Mouse (Mus musculus) embryonic facial prominence, embryonic 15.5 days (tissue): Measurements from ENCODE around the gene Tspan5. TPM values are rescaled to one million over a fixed set of nuclear protein-coding genes. Genes with fewer than 3 reads are reported as not detected.
A peak's percentile ranks its signal among the peaks of the same experiment; 100 is the strongest.

ENCODE experiments used
- ATAC-seq: fragments of 200-750 bp; cut with Nextera tagmentation; 2 replicates; pipeline ENCODE4 v1.8.0; 2017; ENCODE audit warnings: low read depth, moderate TSS enrichment; ENCODE audit not compliant: insufficient number of reproducible peaks, low FRiP score, low TSS enrichment
- H3K27ac ChIP-seq: fragments of 300-500 bp; sonication (generic); replicated peaks from 2 replicates; pipeline ENCODE4 v1.5.1; 2015; ENCODE audit warnings: mild to moderate bottlenecking, inconsistent platforms
- H3K27me3 ChIP-seq: fragments of 300-500 bp; sonication (generic); 2 replicates; pipeline ENCODE4 v1.6.1; 2015; ENCODE audit warnings: inconsistent platforms
- H3K36me3 ChIP-seq: fragments of 300-500 bp; sonication (generic); 2 replicates; pipeline ENCODE4 v1.6.1; 2015; ENCODE audit warnings: mild to moderate bottlenecking, inconsistent platforms
- H3K4me1 ChIP-seq: fragments of 300-500 bp; sonication (generic); 2 replicates; pipeline ENCODE4 v1.6.1; 2015; ENCODE audit warnings: inconsistent platforms
- H3K4me2 ChIP-seq: fragments of 300-500 bp; sonication (generic); replicated peaks from 2 replicates; pipeline ENCODE4 v1.6.1; 2015; ENCODE audit warnings: mild to moderate bottlenecking, inconsistent platforms
- H3K4me3 ChIP-seq: fragments of 300-500 bp; sonication (generic); replicated peaks from 2 replicates; pipeline ENCODE4 v1.5.1; 2015; ENCODE audit warnings: mild to moderate bottlenecking, inconsistent platforms
- H3K9ac ChIP-seq: fragments of 300-500 bp; sonication (generic); 2 replicates; pipeline ENCODE4 v1.6.1; 2015; ENCODE audit warnings: inconsistent platforms
- H3K9me3 ChIP-seq: fragments of 300-500 bp; sonication (generic); replicated peaks from 2 replicates; pipeline ENCODE4 v1.6.1; 2016; ENCODE audit warnings: inconsistent platforms
- WGBS: fragments of 180-500 bp; shearing (Covaris S2); methylation state at CpG from one replicate; pipeline ENCODE4 v1.1.7; 2015; 5-methylcytosine and 5-hydroxymethylcytosine counted together
- polyA plus RNA-seq: library from polyadenylated mRNA; unstranded; fragments of >200 nt; fragmentation: Nextera tagmentation; extraction: Ambion mirVana; gene quantifications from 2 replicates; pipeline ENCODE4 v1.2.1, GENCODE M21; 2015

Tspan5 gene
- polyA plus RNA-seq, 1 experiment from 2014 or later, result 42.7 TPM

DNA sequence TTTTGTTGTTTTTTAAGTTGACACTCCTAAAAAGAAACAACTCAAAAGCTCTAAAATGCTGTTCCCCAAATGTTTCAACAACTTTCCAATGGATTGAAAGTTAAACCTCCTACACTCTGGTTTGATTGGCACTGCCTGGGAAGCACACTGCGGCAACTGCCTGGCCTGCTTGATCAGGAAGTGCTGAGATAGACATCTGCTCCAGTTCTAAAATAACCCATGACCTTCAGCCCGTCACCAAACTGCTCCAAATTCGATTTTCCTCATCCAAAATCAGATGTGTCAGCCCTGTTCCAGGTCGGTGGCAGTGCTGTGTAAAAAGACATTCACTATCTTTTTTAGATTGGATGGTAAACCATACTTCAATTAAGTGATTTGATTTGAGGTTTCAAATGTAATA, 147.2 kb downstream of the Tspan5 start:
- no peak for ATAC-seq
- WGBS, result 32% methylated on average over 4 of the region's 4 CpGs
- no peaks in the 10 kb centered on the region for H3K27me3 ChIP-seq

DNA sequence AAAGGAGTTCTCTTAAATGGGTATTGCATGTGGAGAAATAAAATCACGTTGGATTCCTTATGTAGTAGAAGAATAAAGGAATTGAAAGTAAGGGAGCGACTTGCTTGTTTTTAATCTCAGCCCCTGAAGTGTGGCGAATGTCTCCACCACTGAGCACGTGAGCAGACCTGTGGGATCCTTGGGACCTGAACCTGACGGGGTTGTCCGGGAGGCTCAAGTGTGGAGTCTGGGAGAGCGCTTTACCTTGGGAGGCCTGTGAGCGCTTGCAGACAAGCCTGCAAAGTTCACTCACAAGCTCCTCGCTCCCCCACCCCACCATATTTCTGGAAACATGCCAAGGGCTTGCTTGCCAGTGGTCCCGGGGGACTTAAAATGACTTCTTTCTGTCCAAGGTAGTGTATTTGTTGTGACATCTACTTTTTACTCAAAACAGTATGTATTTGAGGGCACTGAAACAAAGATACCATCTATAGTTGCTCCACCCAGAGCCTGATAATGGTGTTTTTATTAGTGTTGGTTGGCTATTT, 147.8 kb downstream of the Tspan5 start:
- Histone ChIP-seq H3K9me3 (no peaks in the 10 kb centered on the region), H3K4me2 (no peak overlapping the region), H3K27me3 (no peaks in the 10 kb centered on the region), H3K27ac (0 out of 2 replicates have a peak overlapping the region, but pooled peaks have one; percentile 45), H3K4me3 (no peak overlapping the region), H3K4me1 (peaks cover 10% of the 10 kb centered on the region), H3K9ac (no peak overlapping the region), H3K36me3 (no peaks in the 10 kb centered on the region)
- no peak for ATAC-seq
- 46% methylated on average over 10 of the region's 10 CpGs for WGBS

More for the DNA sequence above, 147.2 kb downstream of the Tspan5 start:
- no peak overlapping the region for H3K4me3 ChIP-seq
- H3K4me2 ChIP-seq, result no peak overlapping the region
- peaks cover 10% of the 10 kb centered on the region for H3K4me1 ChIP-seq
- H3K9me3 ChIP-seq, result no peaks in the 10 kb centered on the region
- H3K27ac ChIP-seq, result no peak overlapping the region
- H3K36me3 ChIP-seq, result no peaks in the 10 kb centered on the region
- H3K9ac ChIP-seq, result no peak overlapping the region

- 59% methylated on average over 5 of the region's 5 CpGs for WGBS
- Histone ChIP-seq H3K4me2 (no peak overlapping the region), H3K36me3 (peaks cover 9% of the 10 kb centered on the region), H3K27ac (no peak overlapping the region), H3K9me3 (no peaks in the 10 kb centered on the region), H3K27me3 (no peaks in the 10 kb centered on the region), H3K4me3 (no peak overlapping the region), H3K9ac (no peak overlapping the region), H3K4me1 (peaks cover 10% of the 10 kb centered on the region)
- no peak for ATAC-seq
These were observed 151.5 kb downstream of the Tspan5 start for GRCm38 (mm10) chr3:138893520-138893919.

- Histone ChIP-seq H3K9me3 (no peaks in the 10 kb centered on the region), H3K27me3 (no peaks in the 10 kb centered on the region), H3K27ac (no peak overlapping the region), H3K36me3 (peaks cover 26% of the 10 kb centered on the region), H3K4me2 (no peak overlapping the region), H3K4me3 (no peak overlapping the region), H3K9ac (no peak overlapping the region), H3K4me1 (no peaks in the 10 kb centered on the region)
- 0 out of 2 replicates have a peak, but pooled peaks have one; percentile 5 for ATAC-seq
- WGBS, result 85% methylated on average over 11 of the region's 11 CpGs
These were observed 155.5 kb downstream of the Tspan5 start for GRCm38 (mm10) chr3:138897500-138897899.

- ATAC-seq, result no peak
These were observed 156.1 kb downstream of the Tspan5 start for GRCm38 (mm10) chr3:138898055-138898454.

DNA sequence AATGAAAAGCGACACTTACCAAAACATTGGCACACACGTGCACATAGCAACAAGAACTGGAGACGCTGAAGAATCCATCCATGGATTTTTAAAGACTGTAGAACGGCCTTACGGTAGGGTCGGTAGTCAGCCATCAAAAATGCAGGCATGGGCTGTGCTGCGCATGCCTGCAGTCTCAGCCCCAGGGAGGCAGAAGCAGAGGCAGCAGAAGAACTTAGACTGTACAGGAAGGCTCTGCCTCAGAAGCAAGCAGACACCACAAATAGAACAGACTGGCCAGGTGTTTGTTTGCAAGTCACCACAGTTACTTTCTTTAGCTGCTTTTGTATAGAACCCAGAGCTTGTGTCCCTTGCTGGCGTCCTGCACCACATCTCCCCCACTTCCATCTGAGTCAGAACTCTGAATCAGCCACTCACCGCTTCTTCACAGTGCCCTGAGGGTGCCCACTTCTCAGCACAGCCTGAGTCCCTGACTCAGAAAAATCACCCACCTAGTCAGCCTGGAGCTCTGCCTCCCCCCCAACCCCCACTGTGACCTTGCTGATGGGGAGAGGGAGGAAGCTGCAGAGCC, 158.7 kb downstream of the Tspan5 start:
- Histone ChIP-seq H3K27me3 (no peaks in the 10 kb centered on the region), H3K27ac (no peak overlapping the region), H3K4me3 (no peak overlapping the region), H3K4me2 (no peak overlapping the region), H3K9me3 (no peaks in the 10 kb centered on the region), H3K4me1 (peaks cover 3% of the 10 kb centered on the region; the same call in 1 of the 2 replicates), H3K36me3 (peaks cover 27% of the 10 kb centered on the region), H3K9ac (no peak overlapping the region)
- ATAC-seq, result no peak
- WGBS, result 73% methylated on average over 9 of the region's 9 CpGs

More at GRCm38 (mm10) chr3:138898055-138898454, 156.1 kb downstream of the Tspan5 start:
- 95% methylated on average over 8 of the region's 8 CpGs for WGBS
- Histone ChIP-seq H3K9ac (no peak overlapping the region), H3K4me3 (no peak overlapping the region), H3K27me3 (no peaks in the 10 kb centered on the region), H3K4me2 (no peak overlapping the region), H3K9me3 (no peaks in the 10 kb centered on the region), H3K4me1 (no peaks in the 10 kb centered on the region), H3K27ac (no peak overlapping the region), H3K36me3 (peaks cover 27% of the 10 kb centered on the region)

GRCm38 (mm10) chr3:138905678-138906077, 163.7 kb downstream of the Tspan5 start:
- H3K4me2 ChIP-seq, result no peak overlapping the region
- 41% methylated on average over 7 of the region's 7 CpGs for WGBS
- H3K27ac ChIP-seq, result peak overlapping the region; percentile 63

GRCm38 (mm10) chr3:138906112-138906880, 164.3 kb downstream of the Tspan5 start:
- no peak overlapping the region for H3K4me3 ChIP-seq
- H3K36me3 ChIP-seq, result 0 out of 2 replicates have a peak, but pooled peaks cover 5% of the 10 kb centered on the region
- H3K27ac ChIP-seq, result peak overlapping the region; percentile 63
- H3K9me3 ChIP-seq, result no peaks in the 10 kb centered on the region
- ATAC-seq, result peak; percentile 54; the same call in 1 of the 2 replicates
- H3K27me3 ChIP-seq, result no peaks in the 10 kb centered on the region
- no peak overlapping the region for H3K9ac ChIP-seq
- 0 out of 2 replicates have a peak overlapping the region, but pooled peaks have one; percentile 24 for H3K4me2 ChIP-seq
- WGBS, result 22% methylated on average over 17 of the region's 17 CpGs
- peaks cover 10% of the 10 kb centered on the region for H3K4me1 ChIP-seq

More at GRCm38 (mm10) chr3:138905678-138906077, 163.7 kb downstream of the Tspan5 start:
- peaks cover 10% of the 10 kb centered on the region for H3K4me1 ChIP-seq
- H3K9me3 ChIP-seq, result no peaks in the 10 kb centered on the region
- H3K27me3 ChIP-seq, result no peaks in the 10 kb centered on the region
- H3K9ac ChIP-seq, result no peak overlapping the region
- no peak for ATAC-seq
- 0 out of 2 replicates have a peak, but pooled peaks cover 10% of the 10 kb centered on the region for H3K36me3 ChIP-seq
- no peak overlapping the region for H3K4me3 ChIP-seq

DNA sequence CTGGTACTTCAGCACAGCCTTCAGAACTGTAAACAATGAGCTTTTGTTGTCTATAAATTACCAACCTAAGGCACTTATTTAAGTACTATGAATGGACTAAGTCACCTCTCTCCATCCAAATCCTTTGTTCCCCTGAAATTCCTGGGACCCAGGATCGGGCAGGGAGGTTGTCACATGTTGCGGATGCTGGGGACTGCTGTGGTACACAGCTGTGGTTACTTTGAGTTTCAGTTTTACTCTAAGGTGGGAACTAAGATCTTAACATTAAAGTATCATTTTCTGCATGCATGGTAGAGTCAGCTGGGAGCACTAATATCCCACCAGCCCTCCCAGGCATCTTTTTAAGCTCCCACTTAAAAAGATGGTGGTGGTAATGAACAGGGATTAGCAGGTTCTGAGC, 167.3 kb downstream of the Tspan5 start:
- no peak for ATAC-seq
- Histone ChIP-seq H3K36me3 (no peaks in the 10 kb centered on the region), H3K27me3 (no peaks in the 10 kb centered on the region), H3K4me1 (peaks cover 10% of the 10 kb centered on the region), H3K27ac (no peak overlapping the region), H3K4me3 (no peak overlapping the region), H3K9ac (no peak overlapping the region), H3K9me3 (no peaks in the 10 kb centered on the region), H3K4me2 (no peak overlapping the region)
- 74% methylated on average over 2 of the region's 2 CpGs for WGBS

DNA sequence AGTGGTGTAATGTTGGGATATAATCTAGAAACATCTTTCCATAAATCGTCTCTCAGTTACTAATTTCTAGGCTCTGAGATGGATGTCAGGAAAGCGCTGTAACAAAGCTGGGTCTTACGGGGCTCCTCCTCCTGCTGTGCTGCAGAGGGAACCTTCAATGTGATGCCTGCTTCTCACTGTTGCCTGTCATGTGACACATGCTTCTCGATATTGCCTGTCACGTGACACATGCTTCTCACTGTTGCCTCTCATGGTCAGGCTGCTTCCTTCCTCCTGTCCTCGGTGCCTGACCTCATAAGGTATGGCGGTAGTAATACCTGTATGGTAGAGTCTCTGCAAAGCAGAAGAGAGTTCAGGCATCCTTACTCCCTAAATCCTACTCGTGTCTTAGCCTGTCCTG, 170.5 kb downstream of the Tspan5 start:
- Histone ChIP-seq H3K4me1 (peaks cover 3% of the 10 kb centered on the region; the same call in 1 of the 2 replicates), H3K36me3 (no peaks in the 10 kb centered on the region), H3K27ac (no peak overlapping the region), H3K4me3 (no peak overlapping the region), H3K27me3 (no peaks in the 10 kb centered on the region), H3K9me3 (no peaks in the 10 kb centered on the region), H3K9ac (no peak overlapping the region), H3K4me2 (no peak overlapping the region)
- ATAC-seq, result no peak
- 84% methylated on average over 8 of the region's 8 CpGs for WGBS

- no peak overlapping the region for H3K4me3 ChIP-seq
- H3K27ac ChIP-seq, result no peak overlapping the region
- no peaks in the 10 kb centered on the region for H3K36me3 ChIP-seq
- H3K9me3 ChIP-seq, result no peaks in the 10 kb centered on the region
- no peaks in the 10 kb centered on the region for H3K27me3 ChIP-seq
- ATAC-seq, result no peak
- H3K9ac ChIP-seq, result no peak overlapping the region
- H3K4me2 ChIP-seq, result no peak overlapping the region
- H3K4me1 ChIP-seq, result peaks cover 3% of the 10 kb centered on the region; the same call in 1 of the 2 replicates
- WGBS, result 52% methylated on average over 8 of the region's 8 CpGs
These were observed 172.8 kb downstream of the Tspan5 start for GRCm38 (mm10) chr3:138914626-138915288.
